Mouse (Mus musculus) gastrocnemius, postnatal 36 days (tissue): ENCODE data around the gene Ssr2. TPM values are rescaled to one million over a fixed set of nuclear protein-coding genes. Genes with fewer than 3 reads are reported as not detected.
A peak's percentile ranks its signal among the peaks of the same experiment; 100 is the strongest.

Source experiments
- DNase-seq, 2 experiments: peaks; one replicate each; pipeline ENCODE4 v3.0.0; 2022
- intact Hi-C: fragments of 180-260 bp; cut with DNase I; formaldehyde crosslinking; loops from one replicate; pipeline ENCODE4 v1.15.1; 2025
- total RNA-seq, 2 experiments: library from RNA; stranded (reverse); gene quantifications; 2 replicates each; pipeline ENCODE4 v1.2.3; 2021

The Ssr2 gene
- total RNA-seq, 2 experiments from 2014 or later: 46.3 to 51.4 TPM

GRCm38 (mm10) chr3:88540085-88540484 lies 35.6 kb upstream of the Ssr2 start:
- intact Hi-C loops: no loop called here
- no peak for DNase-seq

GRCm38 (mm10) chr3:88541622-88542401 lies 33.9 kb upstream of the Ssr2 start:
- DNase-seq: no peak
- intact Hi-C loops: no loop called here

- no peak for DNase-seq
- intact Hi-C loops: no loop called here
Observed at GRCm38 (mm10) chr3:88542486-88542885, 33.2 kb upstream of the Ssr2 start.

GRCm38 (mm10) chr3:88543174-88543573 lies 32.5 kb upstream of the Ssr2 start:
- DNase-seq: no peak
- intact Hi-C loops: no loop called here

- intact Hi-C loops: no loop called here
- no peak for DNase-seq
Observed at GRCm38 (mm10) chr3:88543651-88544410, 31.8 kb upstream of the Ssr2 start.

GRCm38 (mm10) chr3:88544514-88544913 lies 31.2 kb upstream of the Ssr2 start:
- intact Hi-C loops: no loop called here
- DNase-seq: no peak

- intact Hi-C loops: no loop called here
- DNase-seq: no peak
Observed at GRCm38 (mm10) chr3:88544955-88545591, 30.6 kb upstream of the Ssr2 start.

- intact Hi-C loops: no loop called here
- DNase-seq: no peak
Observed at GRCm38 (mm10) chr3:88546674-88547418, 28.8 kb upstream of the Ssr2 start.

- no peak for DNase-seq
- intact Hi-C loops: no loop called here
Observed at GRCm38 (mm10) chr3:88548180-88548917, 27.3 kb upstream of the Ssr2 start, which contains the start of gene Rab25. Gene Rab25, minus strand, starts transcription at chr3:88548300.

- no peak for DNase-seq
Observed at GRCm38 (mm10) chr3:88551586-88551985, 24.1 kb upstream of the Ssr2 start.

GRCm38 (mm10) chr3:88552082-88552645 lies 23.5 kb upstream of the Ssr2 start:
- intact Hi-C loops: no loop called here
- no peak for DNase-seq

More at GRCm38 (mm10) chr3:88551586-88551985, 24.1 kb upstream of the Ssr2 start:
- intact Hi-C loops: loop anchor here (2.0 kb wide), 1 partner anchor 65 kb away; no protein-coding TSS in a partner anchor

- intact Hi-C loops: no loop called here
- DNase-seq: peak; percentile 98 to 99
Observed at GRCm38 (mm10) chr3:88552676-88553524, 22.8 kb upstream of the Ssr2 start, which contains the start of gene Lamtor2. Gene Lamtor2, minus strand, starts transcription at chr3:88553074.

GRCm38 (mm10) chr3:88553525-88553879 lies 22.2 kb upstream of the Ssr2 start, which contains the start of gene Ubqln4:
Gene Ubqln4, plus strand, starts transcription at chr3:88553758.
- intact Hi-C loops: no loop called here
- DNase-seq: peak; percentile 90 to 91

- DNase-seq: peak in 1 of 2 experiments; percentile 34
- intact Hi-C loops: no loop called here
Observed at GRCm38 (mm10) chr3:88553880-88554586, 21.6 kb upstream of the Ssr2 start.

GRCm38 (mm10) chr3:88555069-88555605 lies 20.5 kb upstream of the Ssr2 start:
- DNase-seq: no peak
- intact Hi-C loops: no loop called here

GRCm38 (mm10) chr3:88555731-88556130 lies 19.9 kb upstream of the Ssr2 start:
- DNase-seq: no peak
- intact Hi-C loops: no loop called here

GRCm38 (mm10) chr3:88556616-88557015 lies 19.1 kb upstream of the Ssr2 start:
- intact Hi-C loops: no loop called here
- no peak for DNase-seq
